Mouse (Mus musculus) ovary, adult 18-20 months (tissue): ENCODE results near the gene Itgb3bp.

Source experiments
- DNase-seq: peaks from one replicate; pipeline ENCODE4 v3.0.0; 2022; ENCODE audit warnings: low spot score, mixed read lengths

Gene Itgb3bp

GRCm38 (mm10) chr4:99929613-99930517, at the start of gene Itgb3bp:
Itgb3bp (minus strand) TSS chr4:99929813.
- DNase-seq: peak; percentile 73

DNA sequence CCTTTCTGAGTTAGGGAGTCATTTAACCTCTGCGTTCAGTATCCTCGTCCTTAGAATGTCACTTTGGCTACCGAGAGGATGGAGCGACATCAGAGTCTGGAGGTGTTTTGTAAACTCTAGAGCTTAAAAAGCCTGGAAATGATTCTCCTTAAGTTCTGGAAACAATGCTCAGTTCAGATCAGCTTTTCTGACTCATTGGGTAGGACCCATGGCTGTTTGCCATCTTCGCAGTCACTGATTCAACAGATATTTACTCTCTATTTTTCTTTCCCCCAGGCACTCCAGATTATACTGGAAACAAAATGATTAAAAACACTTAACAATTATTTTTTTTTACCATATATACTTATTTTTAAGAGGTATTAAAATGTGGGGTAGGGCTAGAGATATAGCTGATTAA, 49.7 kb upstream of the Itgb3bp start:
- no peak for DNase-seq

- DNase-seq: no peak
These were observed 44.8 kb upstream of the Itgb3bp start for GRCm38 (mm10) chr4:99974375-99974774.

DNA sequence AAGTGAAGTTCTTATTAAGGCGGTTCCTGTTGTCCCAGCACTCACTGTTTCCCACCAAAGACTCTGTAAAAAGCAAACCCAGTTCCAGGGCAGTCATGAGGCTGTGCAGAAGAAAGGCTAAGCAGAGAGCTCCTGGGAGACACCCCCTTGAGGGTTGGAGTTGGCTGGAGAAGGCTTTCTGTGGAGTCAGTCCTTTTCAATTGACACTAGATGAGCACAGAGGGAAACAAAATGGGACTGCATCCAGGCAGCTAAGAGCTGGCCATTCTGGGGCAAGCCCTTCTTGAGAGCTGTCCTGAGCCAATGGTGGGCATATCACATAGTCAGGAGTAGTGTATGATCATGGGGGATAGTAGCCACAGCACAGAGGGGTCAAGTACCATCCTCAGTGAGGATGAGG, 44.3 kb upstream of the Itgb3bp start:
- no peak for DNase-seq

DNA sequence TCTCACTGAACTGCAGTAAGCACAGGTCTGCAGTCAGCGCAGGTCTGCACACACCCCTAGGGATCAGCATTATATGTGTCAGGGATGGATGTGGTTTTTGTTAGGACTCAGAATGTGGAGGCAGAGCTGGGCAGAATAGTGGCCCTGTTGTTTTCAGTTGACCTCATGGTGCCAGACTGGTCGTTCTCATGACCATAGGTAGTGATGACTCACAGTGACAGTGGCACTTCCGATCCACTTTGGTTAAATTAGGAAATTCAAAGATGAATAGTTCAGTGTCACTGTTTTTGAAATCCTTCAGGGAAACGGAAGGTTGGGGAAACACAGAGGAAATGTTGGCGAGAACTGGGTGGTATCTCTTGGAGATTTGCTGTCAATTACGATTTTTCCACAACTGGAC, 43.3 kb upstream of the Itgb3bp start:
- no peak for DNase-seq

DNA sequence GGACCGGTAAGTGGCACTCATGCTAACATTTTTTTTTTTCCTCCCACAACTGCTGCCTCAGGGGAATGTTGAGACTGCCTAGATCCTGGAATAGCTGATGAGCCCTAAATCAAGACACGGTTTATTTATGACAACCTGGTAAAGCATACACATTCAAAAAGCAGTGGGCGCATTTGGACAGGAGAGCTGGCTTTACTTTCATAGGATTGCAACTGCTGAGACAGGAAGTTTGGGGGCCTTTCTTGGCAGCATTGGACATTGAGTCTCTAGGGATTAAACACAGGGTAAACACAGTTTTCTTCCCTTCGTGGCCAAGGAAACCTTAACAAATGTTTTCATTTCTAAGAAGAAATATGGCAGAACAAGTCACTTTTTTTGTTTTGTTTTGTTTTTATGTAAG, 40.5 kb upstream of the Itgb3bp start:
- DNase-seq: no peak

DNA sequence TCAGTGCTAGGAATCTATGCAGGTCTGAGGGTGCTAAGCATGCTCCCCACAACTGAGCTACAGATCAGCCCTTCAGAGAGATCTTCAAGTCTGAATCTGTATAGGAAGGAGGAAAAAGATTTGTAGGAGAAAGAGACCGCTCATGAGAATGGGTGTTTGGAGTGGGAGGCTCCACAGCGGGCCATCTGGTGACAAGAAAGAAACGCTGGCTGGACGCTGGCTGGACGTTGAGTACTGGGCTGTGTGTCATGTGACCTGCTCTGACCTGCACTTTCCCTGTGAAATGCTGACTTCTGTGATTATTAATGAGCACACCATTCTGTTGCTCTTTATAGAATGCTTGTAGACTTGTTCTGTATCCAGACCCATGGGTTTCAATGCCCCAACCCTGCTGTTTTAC, 39.7 kb upstream of the Itgb3bp start:
- no peak for DNase-seq

- DNase-seq: no peak
These were observed 36.9 kb upstream of the Itgb3bp start for GRCm38 (mm10) chr4:99966555-99966954.

DNA sequence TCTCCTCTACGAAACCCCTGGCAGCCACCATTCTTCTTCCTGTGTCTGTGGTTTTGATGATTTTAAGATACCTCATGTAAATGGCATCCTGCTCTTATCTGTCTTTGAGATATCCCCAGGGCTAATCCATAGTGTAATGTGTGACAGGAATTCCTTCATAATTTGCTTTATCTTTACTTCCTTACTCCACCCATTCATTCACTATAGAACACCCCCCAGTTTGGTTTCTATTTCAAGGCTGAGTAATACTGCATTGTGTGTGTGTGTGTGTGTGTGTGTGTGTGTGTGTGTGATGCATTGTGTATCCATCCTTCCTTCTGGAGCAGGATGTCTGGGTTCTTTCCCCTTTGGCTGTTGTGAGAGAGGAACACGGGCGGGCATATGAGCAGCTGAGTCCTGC, 29.7 kb upstream of the Itgb3bp start:
- no peak for DNase-seq

- no peak for DNase-seq
These were observed 28.6 kb upstream of the Itgb3bp start for GRCm38 (mm10) chr4:99958084-99958815.

DNA sequence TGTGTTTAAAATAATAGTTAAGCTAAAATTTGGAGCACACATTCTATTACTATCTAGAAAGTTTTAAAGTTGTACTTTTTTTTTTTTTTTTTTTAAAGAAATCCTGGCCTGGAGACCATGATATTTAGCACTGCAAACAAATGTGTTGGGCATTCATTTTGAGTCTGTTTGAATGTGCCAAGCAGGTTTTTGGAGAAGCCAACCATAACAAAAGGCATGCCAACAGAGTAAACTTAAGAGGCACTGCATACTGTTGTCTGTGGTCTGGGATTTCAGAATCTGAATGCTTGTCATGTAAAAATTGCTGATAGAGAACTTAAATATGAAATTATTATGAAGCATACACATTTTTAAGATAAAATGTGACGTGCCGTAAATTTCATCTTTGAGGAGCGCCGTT, 27.6 kb upstream of the Itgb3bp start:
- no peak for DNase-seq

GRCm38 (mm10) chr4:99955396-99955795, 25.8 kb upstream of the Itgb3bp start:
- no peak for DNase-seq

- no peak for DNase-seq
These were observed 24.3 kb upstream of the Itgb3bp start for GRCm38 (mm10) chr4:99953904-99954303.

GRCm38 (mm10) chr4:99947896-99948295, 18.3 kb upstream of the Itgb3bp start:
- DNase-seq: no peak

DNA sequence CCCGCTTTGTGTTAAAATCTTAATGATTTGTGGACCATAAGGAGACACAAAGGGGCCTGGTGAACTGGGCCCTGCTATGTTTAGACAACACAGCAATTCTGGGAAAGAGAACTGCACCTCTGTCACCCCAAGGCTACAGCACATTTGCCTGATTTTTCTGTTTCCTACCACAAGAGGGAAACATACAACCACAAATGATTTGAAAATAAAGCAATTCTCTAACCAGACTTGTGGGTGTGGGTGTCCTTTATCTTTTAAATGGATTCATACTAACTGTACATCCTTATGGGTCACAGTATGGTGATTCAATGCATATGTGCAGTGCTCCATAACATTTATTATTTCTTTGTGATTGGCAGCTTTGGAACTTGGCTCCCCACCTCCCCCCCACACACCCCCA, 17.6 kb upstream of the Itgb3bp start:
- no peak for DNase-seq

GRCm38 (mm10) chr4:99946516-99946915, 16.9 kb upstream of the Itgb3bp start:
- DNase-seq: no peak

DNA sequence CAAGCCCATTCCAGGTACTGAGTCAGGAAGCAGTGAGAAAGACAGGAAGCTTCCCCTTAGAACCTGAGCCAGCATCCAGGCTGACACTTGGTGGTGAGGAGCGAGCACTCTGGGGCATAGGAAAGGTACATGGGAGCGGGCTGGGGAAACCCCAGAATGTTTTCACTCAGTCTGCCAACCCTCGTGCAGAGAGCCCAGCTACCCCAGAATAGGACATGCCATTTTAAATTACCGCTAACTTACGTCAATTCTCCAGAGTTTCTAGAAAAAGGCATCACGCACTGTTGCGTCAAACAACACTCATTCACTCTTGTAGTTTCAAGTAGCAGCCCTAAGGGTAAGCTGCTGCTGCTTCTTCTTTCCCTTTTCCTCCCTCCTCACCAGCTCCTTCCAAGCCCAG, 15.4 kb upstream of the Itgb3bp start:
- DNase-seq: no peak

GRCm38 (mm10) chr4:99944606-99945005, 15.0 kb upstream of the Itgb3bp start:
- DNase-seq: no peak

DNA sequence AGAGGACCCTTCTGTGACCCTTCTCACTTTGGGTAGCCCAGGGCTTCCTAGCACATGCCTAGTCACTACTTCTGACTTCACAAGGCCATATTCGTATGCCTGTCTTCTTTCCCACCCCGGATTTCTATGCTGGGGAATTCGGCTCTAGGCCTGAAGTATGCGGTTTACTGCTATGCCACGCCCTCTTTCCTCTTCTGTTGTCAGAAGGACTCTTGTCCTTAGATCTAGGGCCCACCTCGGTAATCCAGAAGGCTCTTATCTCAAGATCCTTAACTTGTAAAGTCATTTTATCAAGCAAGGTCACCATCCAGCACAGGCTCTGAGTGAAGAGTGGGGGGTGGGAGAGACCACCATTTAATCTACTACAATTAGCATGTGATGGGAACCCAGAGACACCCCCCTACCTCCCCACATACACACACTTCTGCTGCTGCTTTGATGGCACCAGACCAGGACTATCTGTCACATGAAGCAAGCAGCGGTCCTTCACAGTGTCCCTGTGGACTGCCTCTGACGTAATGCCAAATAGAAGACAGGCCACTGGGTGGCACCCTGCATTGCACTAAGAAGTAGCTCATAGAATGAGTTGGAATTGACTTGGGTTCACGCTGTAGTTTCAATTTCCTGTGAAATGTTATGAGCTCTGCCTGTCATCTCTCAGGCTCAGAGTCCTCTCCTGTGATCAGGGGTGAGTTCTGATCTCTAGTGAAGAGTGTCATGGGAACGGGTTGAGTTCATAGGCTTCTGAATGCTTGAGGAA, 12.2 kb upstream of the Itgb3bp start:
- no peak for DNase-seq

DNA sequence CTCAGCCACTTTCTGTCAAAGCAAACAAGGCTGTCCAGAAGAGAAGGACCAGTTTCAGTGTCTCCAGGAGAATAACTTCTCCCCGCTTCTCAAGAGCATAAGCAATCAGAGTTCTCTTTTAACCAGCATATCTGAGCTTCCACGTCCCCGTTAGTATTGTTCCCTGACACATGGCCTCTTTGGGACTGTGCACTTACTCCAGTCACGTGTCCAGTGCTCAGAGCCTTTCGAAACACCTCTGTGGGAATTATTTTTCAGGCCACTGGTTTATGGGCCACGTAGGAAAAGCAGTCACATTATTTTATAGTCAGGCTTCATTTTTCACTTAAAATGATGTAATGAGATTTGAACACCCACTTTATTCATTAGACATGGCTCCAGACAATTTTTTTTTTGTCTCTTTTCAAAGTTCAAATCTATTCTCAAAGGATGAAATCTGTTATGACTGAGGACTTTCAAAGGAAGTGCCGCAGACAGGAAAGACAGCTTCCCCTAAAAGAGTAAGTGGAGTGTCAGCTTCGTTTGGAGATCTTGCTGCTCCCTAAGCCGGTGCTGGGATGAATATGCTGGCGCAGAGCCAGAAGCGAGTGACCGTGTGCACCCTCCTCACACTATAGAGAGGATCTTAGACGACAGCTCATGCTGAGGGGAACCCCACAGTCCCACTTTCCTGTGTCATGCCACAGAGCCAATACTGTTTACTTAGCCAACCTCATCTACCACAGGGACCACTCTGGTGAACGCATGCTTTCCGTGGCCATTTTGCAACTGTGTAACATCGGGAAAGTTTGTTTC, 10.3 kb upstream of the Itgb3bp start:
- DNase-seq: no peak

DNA sequence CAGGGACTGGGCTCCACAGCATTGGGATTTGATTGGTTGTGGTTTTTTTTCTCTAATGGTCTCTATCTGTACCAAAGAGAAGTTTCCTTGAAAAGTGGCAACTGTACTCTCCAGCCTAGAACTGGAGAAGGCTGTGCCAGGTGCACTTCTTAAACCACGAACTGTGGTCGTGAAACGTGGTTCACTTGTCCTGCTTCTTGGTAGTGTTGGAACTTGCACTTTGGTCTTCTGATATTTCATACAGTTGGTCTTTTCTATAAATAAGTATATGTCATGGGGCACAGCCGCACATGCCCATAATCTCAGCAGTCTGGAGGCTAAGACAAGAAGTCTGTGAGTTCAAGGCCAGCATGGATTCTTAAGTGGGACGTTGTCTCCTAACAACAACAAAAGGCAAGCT, 6.7 kb upstream of the Itgb3bp start:
- no peak for DNase-seq

DNA sequence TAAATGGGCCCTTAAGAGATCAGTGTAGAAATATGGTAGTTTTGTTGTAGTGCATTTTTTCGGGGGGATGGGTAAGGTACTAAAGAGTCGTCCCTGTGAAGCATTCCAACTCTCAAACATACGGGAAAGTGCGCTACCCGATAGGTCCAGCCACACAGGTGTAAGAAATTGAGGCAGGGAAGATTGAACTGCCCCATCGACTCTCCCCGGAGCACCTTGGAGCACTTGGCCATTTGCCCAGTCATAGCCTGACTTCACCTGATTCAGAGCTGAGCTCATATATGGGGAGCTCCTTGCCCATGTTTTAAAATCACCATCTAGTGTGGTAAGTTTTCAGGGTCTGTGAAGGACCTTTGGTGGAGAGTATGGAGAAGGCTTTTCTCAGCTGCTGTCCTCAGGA, 5.2 kb upstream of the Itgb3bp start:
- no peak for DNase-seq
